Mouse (Mus musculus) forebrain, postnatal 0 days (tissue): ENCODE results near the gene Hat1. TPM values are rescaled to one million over a fixed set of nuclear protein-coding genes. Genes with fewer than 3 reads are reported as not detected.
A peak's percentile ranks its signal among the peaks of the same experiment; 100 is the strongest.

Experiments
- ATAC-seq: fragments of 200-750 bp; cut with Nextera tagmentation; 2 replicates; pipeline ENCODE4 v1.8.0; 2017; ENCODE audit warnings: mild to moderate bottlenecking, moderate library complexity
- DNase-seq: peaks from one replicate; pipeline ENCODE4 v3.0.0-alpha.2; 2015
- H3K27ac ChIP-seq: fragments of 300-500 bp; sonication (generic); 2 replicates; pipeline ENCODE4 v1.5.1; 2014; ENCODE audit warnings: low read depth, mild to moderate bottlenecking, antibody characterized with exemption, low read length, moderate library complexity, mixed read lengths
- H3K27me3 ChIP-seq: fragments of 300-500 bp; sonication (generic); 2 replicates; pipeline ENCODE4 v1.6.1; 2014; ENCODE audit warnings: mild to moderate bottlenecking, low read length, mixed read lengths; ENCODE audit not compliant: insufficient read depth
- H3K36me3 ChIP-seq: fragments of 300-500 bp; sonication (generic); 2 replicates; pipeline ENCODE4 v1.6.1; 2014; ENCODE audit warnings: mild to moderate bottlenecking, moderate library complexity; ENCODE audit not compliant: insufficient read depth
- H3K4me1 ChIP-seq: fragments of 300-500 bp; sonication (generic); 2 replicates; pipeline ENCODE4 v1.6.1; 2014; ENCODE audit warnings: antibody characterized with exemption; ENCODE audit not compliant: insufficient read depth
- H3K4me2 ChIP-seq: fragments of 300-500 bp; sonication (generic); 2 replicates; pipeline ENCODE4 v1.6.1; 2014; ENCODE audit warnings: low read depth, mild to moderate bottlenecking, moderate library complexity
- H3K4me3 ChIP-seq: fragments of 300-500 bp; sonication (generic); 2 replicates; pipeline ENCODE4 v1.5.1; 2014; ENCODE audit warnings: low read depth, low read length, mixed read lengths
- H3K9ac ChIP-seq: fragments of 300-500 bp; sonication (generic); 2 replicates; pipeline ENCODE4 v1.6.1; 2014; ENCODE audit warnings: mild to moderate bottlenecking
- H3K9me3 ChIP-seq: fragments of 300-500 bp; sonication (generic); 2 replicates; pipeline ENCODE4 v1.6.1; 2016; ENCODE audit warnings: low read length
- CTCF ChIP-seq: sonication (generic); IDR thresholded peaks from 2 replicates; pipeline ENCODE4 v1.5.1; 2016; ENCODE audit warnings: antibody characterized with exemption, control low read depth, low read depth
- WGBS: fragments of 180-500 bp; shearing (Covaris S2); extraction: QIAGEN DNeasy Blood & Tissue Kit; methylation state at CpG from one replicate; pipeline ENCODE4 v1.1.7; 2014; 5-methylcytosine and 5-hydroxymethylcytosine counted together
- polyA plus RNA-seq: library from polyadenylated mRNA; unstranded; fragments of >200 nt; fragmentation: Nextera tagmentation; extraction: Ambion mirVana; gene quantifications from 2 replicates; pipeline ENCODE4 v1.2.1, GENCODE M21; 2015
- total RNA-seq: library from RNA; depleted of rRNA; stranded (reverse); fragments of >200 nt; gene quantifications from 2 replicates; pipeline ENCODE4 v1.2.3, GENCODE M21; 2014

Gene Hat1
- total and polyA plus RNA-seq, 2 experiments from 2014 or later: 27.1 to 37.1 TPM

GRCm38 (mm10) chr2:71418760-71419280 is 30.1 kb downstream of the Hat1 start:
- no peak overlapping the region for H3K4me2 ChIP-seq
- no peak overlapping the region for H3K27ac ChIP-seq
- DNase-seq: no peak
- no peaks in the 10 kb centered on the region for H3K9me3 ChIP-seq
- WGBS: 14% methylated on average over 3 of the region's 3 CpGs
- no peaks in the 10 kb centered on the region for H3K27me3 ChIP-seq
- H3K9ac ChIP-seq: no peak overlapping the region
- H3K4me1 ChIP-seq: no peaks in the 10 kb centered on the region
- H3K36me3 ChIP-seq: peaks cover 5% of the 10 kb centered on the region; the same call in 1 of the 2 replicates
- TF ChIP-seq CTCF: no peak
- no peak overlapping the region for H3K4me3 ChIP-seq
- ATAC-seq: no peak

- ATAC-seq (no peak), DNase-seq (no peak)
- no peak overlapping the region for H3K27ac ChIP-seq
- H3K9me3 ChIP-seq: no peaks in the 10 kb centered on the region
- H3K27me3 ChIP-seq: no peaks in the 10 kb centered on the region
- H3K4me2 ChIP-seq: no peak overlapping the region
- 21% methylated on average over 3 of the region's 3 CpGs for WGBS
- TF ChIP-seq CTCF: no peak
- H3K9ac ChIP-seq: no peak overlapping the region
- no peak overlapping the region for H3K4me3 ChIP-seq
- 0 out of 2 replicates have a peak, but pooled peaks cover 5% of the 10 kb centered on the region for H3K36me3 ChIP-seq
- no peaks in the 10 kb centered on the region for H3K4me1 ChIP-seq
Observed at GRCm38 (mm10) chr2:71419408-71419807, 30.6 kb downstream of the Hat1 start.

- no peaks in the 10 kb centered on the region for H3K4me1 ChIP-seq
- ATAC-seq (peak; percentile 53; the same call in 1 of the 2 replicates), DNase-seq (peak; percentile 15)
- no peak overlapping the region for H3K4me3 ChIP-seq
- no peaks in the 10 kb centered on the region for H3K27me3 ChIP-seq
- no peak overlapping the region for H3K4me2 ChIP-seq
- 22% methylated on average over 9 of the region's 9 CpGs for WGBS
- no peak overlapping the region for H3K9ac ChIP-seq
- H3K9me3 ChIP-seq: no peaks in the 10 kb centered on the region
- TF ChIP-seq CTCF: no peak
- H3K36me3 ChIP-seq: 0 out of 2 replicates have a peak, but pooled peaks cover 5% of the 10 kb centered on the region
- H3K27ac ChIP-seq: no peak overlapping the region
Observed at GRCm38 (mm10) chr2:71420895-71421425, 32.2 kb downstream of the Hat1 start.

- Histone ChIP-seq H3K4me2 (no peak overlapping the region), H3K27me3 (no peaks in the 10 kb centered on the region), H3K27ac (no peak overlapping the region), H3K9ac (no peak overlapping the region), H3K4me3 (no peak overlapping the region), H3K9me3 (no peaks in the 10 kb centered on the region), H3K36me3 (0 out of 2 replicates have a peak, but pooled peaks cover 5% of the 10 kb centered on the region), H3K4me1 (no peaks in the 10 kb centered on the region)
- TF ChIP-seq CTCF: no peak
- DNase-seq: no peak
- WGBS: 48% methylated on average over 4 of the region's 4 CpGs
- no peak for ATAC-seq
Observed at GRCm38 (mm10) chr2:71424545-71424944, 35.8 kb downstream of the Hat1 start.

GRCm38 (mm10) chr2:71435440-71435839 is 46.7 kb downstream of the Hat1 start:
- DNase-seq (no peak), ATAC-seq (no peak)
- no peak for TF ChIP-seq CTCF
- Histone ChIP-seq H3K4me2 (no peak overlapping the region), H3K36me3 (peaks cover 11% of the 10 kb centered on the region), H3K9ac (no peak overlapping the region), H3K9me3 (no peaks in the 10 kb centered on the region), H3K4me3 (no peak overlapping the region), H3K27ac (no peak overlapping the region), H3K27me3 (no peaks in the 10 kb centered on the region), H3K4me1 (no peaks in the 10 kb centered on the region)
- WGBS: 93% methylated on average over 3 of the region's 4 CpGs

- DNase-seq (no peak), ATAC-seq (no peak)
- 41% methylated on average over 2 of the region's 2 CpGs for WGBS
- Histone ChIP-seq H3K36me3 (peaks cover 7% of the 10 kb centered on the region), H3K4me3 (no peak overlapping the region), H3K27ac (no peak overlapping the region), H3K27me3 (no peaks in the 10 kb centered on the region), H3K9ac (no peak overlapping the region), H3K9me3 (no peaks in the 10 kb centered on the region), H3K4me2 (no peak overlapping the region), H3K4me1 (no peaks in the 10 kb centered on the region)
- no peak for TF ChIP-seq CTCF
Observed at GRCm38 (mm10) chr2:71443376-71443775, 54.6 kb downstream of the Hat1 start.

- WGBS: 24% methylated on average over 17 of the region's 17 CpGs
Observed at GRCm38 (mm10) chr2:71445536-71446196, 56.9 kb downstream of the Hat1 start.

More at GRCm38 (mm10) chr2:71445536-71446196, 56.9 kb downstream of the Hat1 start:
- no peaks in the 10 kb centered on the region for H3K36me3 ChIP-seq
- H3K4me1 ChIP-seq: no peaks in the 10 kb centered on the region
- TF ChIP-seq CTCF: no peak
- peak overlapping the region; percentile 36 for H3K4me2 ChIP-seq
- DNase-seq (peak; percentile 41), ATAC-seq (peak; percentile 66)
- peak overlapping the region; percentile 26; the same call in 1 of the 2 replicates for H3K9ac ChIP-seq
- no peaks in the 10 kb centered on the region for H3K9me3 ChIP-seq
- H3K27me3 ChIP-seq: no peaks in the 10 kb centered on the region
- no peak overlapping the region for H3K27ac ChIP-seq
- H3K4me3 ChIP-seq: peak overlapping the region; percentile 17; the same call in 1 of the 2 replicates
